Mouse (Mus musculus) retina, postnatal 1 day (tissue): ENCODE measurements around the gene Ctxn1.
"Not testable (repeated sequence)": the region's sequence is repeated elsewhere in the genome, so short reads cannot be mapped to it uniquely, and the experiment has no call there.

Experiments
- DNase-seq: peaks from one replicate; pipeline ENCODE4 v3.0.0-alpha.2; 2012

The Ctxn1 gene

DNA sequence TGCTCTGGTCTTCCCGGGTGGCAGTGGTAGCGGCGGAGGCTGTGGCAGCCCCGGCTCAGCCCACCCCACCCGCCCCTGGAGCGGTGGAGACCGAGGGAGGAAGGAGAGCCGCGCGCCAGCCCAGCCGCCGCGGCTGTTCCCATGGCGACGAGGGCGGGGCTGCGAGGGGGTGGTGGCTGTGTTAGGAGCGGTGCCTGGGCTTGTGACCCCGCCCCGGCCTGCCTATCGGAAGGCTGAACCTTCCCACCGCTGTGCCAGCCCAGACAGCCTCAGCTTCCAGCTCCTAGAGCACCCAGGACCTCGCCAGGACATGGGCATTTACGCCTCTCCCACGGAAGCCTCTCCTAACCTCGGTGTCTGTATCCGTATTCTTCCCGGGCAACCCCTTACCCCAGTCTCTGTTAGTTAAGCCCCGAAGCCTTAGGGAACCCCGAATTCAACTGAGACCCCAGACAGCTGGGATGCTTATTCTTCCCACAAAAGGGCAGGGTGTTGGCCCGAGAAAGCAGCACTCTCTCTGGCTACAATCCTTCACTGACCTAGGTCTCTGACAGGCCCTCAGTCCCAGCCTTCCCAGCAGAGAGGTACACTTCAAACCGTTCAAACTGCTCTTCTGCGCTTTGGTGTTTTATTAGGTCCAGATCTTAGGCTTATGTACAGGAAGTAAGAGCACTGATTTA, at the start of gene Ctxn1:
Ctxn1 (minus strand) TSS at position 150 of the 680 bp plus-strand sequence.
- DNase-seq = peak; percentile 96

DNA sequence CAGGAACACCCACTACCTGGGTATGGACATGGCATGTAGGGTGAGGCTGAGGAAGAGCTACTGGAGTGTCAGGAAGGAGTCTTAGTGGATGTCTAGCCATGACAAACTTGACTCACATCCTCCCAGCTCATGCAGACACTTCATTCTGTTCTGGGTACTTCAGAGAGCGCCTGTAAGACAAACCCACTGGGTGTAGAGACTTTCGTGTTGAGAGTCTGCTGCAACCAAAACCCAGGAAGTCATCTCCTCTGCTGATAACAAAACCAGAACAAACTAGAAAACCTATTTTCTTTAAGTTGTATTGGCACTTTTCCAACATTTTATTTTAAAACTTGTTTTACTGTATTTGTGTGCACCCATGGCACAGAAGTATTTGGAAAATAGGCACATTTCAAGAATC, 46.8 kb upstream of the Ctxn1 start:
- no peak for DNase-seq

- DNase-seq = no peak
Observed at GRCm38 (mm10) chr8:4304124-4304547, 45.1 kb upstream of the Ctxn1 start.

- DNase-seq = no peak
Observed at GRCm38 (mm10) chr8:4297822-4298221, 38.7 kb upstream of the Ctxn1 start.

GRCm38 (mm10) chr8:4292738-4293137, 33.7 kb upstream of the Ctxn1 start:
- no peak for DNase-seq

GRCm38 (mm10) chr8:4276111-4276465, 17.0 kb upstream of the Ctxn1 start:
- no peak for DNase-seq

DNA sequence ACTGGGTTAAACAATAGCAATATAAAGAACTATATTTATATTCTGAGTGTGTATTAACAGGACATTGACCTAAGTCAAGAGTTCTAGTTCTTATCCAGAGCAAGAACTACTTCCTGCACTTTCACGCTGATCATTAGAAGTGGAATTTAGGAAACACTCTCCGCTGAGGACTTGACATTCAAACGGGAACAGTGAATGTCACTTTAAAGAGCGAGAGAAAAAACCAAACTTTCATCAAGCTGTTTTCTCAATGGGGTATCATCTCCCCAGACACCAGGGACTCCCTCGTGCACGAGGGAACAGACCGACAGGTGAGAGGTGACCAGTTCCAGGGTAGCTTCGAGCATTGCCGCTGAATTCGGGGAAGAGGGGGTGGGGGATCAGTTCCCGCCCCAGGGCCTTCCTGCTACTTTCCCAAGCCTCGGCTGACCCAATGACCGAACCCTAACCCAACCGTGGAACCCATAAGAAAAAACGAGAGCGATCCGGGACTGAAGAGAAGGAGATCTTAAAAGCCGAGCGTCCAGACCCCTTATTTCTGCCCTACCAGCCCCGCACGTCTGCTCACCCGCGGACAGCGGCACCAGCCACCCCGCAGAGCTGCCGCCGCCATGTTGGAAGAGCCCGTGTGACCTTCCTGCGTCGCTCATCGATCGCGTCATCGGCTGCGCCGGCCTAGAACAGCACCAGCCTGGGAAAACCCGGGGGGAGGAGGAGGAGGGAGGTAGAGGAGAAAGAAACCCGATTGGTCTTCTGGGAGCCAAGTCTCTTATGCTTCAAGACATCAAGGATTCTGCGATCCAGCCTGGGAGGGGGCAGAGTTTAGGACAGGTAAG, 16.4 kb upstream of the Ctxn1 start, which contains the start of gene Timm44:
Timm44 (minus strand) TSS at position 639 of the 836 bp plus-strand sequence.
- DNase-seq = peak; percentile 98

GRCm38 (mm10) chr8:4269609-4270008, 10.5 kb upstream of the Ctxn1 start:
- DNase-seq = no peak

DNA sequence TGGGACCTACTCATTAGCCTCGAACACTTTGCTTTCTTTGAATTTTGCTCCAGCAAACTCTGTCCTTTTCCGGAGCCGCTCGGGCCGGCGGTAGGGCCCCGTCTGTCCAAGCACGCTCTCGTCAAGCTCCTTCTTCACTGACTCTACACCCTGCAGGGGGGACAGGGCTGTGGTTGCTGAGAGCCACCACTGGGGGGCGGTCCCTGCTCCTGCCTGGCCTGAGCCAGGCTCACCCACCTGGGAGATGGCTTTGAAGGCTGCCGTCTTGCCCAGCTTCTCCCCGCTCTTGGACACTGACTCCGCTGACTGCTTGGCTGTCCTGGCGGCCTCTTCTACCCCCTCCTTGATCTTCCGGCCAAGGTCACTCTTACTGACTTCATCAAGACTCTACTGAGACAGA, 8.6 kb upstream of the Ctxn1 start:
- DNase-seq = peak; percentile 30

- no peak for DNase-seq
Observed at GRCm38 (mm10) chr8:4265160-4265914, 6.3 kb upstream of the Ctxn1 start.

- no peak for DNase-seq
Observed at GRCm38 (mm10) chr8:4263105-4263791, 4.2 kb upstream of the Ctxn1 start.

DNA sequence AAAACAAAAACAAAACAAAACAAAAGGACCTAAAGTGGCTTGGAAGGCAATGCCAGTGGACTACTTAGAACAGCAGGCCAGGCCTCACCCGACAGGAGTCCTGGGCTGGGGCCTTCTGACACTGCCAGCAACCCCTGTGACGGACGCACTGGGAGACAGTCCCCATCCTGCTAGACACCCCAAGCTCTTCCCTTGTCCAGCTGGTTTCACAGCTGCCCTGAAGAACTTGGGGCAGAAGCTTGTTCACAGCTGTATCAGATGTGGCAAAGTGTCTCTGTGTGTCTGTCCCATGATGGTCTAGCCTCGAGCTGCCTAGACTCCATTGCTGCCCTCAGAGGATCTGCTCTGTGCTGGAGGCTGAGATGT, 714 bp upstream of the Ctxn1 start:
- no peak for DNase-seq

GRCm38 (mm10) chr8:4258678-4259077, 396 bp downstream of the Ctxn1 start:
- no peak for DNase-seq

DNA sequence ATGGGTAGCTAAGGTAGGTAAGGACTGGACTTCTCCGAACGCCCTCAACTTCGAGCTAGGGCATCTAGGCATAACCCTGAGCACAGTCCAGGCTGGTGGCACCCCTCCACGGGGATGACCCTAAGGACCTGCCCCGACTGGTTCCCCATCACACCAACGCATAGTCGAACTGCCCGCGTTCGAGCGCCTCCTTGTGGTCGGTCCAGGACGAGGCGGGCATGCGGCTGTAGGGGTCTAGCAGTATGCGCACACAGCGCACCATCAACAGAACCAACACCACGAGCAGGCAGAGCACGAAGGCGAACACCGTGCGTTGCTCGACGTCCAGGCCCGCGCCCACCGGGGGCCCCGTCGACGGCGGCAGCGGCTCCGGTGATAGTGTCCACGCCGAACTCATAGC, 841 bp downstream of the Ctxn1 start:
- DNase-seq = peak; percentile 86

DNA sequence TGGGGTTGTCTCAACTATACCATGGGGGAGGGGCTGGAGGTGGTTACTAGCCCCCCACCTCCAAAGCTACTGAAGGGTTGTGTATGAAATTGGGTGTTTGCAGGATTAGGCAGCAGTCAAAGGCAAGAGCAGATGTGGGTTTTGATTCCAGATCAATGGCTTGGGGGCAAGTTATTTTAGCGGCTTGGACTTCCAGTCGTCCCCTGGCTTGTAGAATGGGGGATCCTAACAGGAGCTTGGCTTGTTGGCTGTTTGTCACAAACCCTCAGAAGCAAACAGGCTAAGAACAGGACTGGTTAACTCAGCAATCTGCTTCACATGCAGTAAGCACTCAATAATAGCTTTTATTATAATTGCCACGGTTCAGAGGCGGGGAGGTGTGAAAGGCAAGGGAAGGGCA, 1.7 kb downstream of the Ctxn1 start:
- no peak for DNase-seq

DNA sequence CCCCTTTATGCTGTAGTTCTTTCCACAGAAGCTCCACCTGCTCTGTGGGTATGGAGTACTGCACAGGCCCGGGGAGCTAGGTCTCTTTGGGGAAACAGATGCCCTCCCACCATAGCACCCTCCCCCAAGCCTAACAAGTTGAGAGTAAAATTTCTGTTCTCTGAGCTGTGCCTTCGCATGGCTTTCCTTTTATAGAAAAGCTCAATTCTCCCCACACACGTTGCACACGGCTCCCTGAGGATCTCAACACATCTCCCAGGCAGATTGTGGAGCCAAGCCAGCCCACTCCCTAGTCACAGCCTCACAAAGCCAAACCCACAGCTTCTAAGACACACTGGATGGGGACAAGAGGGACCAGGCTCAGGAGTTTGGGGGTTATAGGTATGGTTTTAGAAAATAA, 2.2 kb downstream of the Ctxn1 start:
- no peak for DNase-seq

- not testable (repeated sequence) for DNase-seq
Observed at GRCm38 (mm10) chr8:4255471-4255870, 3.6 kb downstream of the Ctxn1 start.

- peak; percentile 63 for DNase-seq
Observed at GRCm38 (mm10) chr8:4254001-4254400, 5.1 kb downstream of the Ctxn1 start.

DNA sequence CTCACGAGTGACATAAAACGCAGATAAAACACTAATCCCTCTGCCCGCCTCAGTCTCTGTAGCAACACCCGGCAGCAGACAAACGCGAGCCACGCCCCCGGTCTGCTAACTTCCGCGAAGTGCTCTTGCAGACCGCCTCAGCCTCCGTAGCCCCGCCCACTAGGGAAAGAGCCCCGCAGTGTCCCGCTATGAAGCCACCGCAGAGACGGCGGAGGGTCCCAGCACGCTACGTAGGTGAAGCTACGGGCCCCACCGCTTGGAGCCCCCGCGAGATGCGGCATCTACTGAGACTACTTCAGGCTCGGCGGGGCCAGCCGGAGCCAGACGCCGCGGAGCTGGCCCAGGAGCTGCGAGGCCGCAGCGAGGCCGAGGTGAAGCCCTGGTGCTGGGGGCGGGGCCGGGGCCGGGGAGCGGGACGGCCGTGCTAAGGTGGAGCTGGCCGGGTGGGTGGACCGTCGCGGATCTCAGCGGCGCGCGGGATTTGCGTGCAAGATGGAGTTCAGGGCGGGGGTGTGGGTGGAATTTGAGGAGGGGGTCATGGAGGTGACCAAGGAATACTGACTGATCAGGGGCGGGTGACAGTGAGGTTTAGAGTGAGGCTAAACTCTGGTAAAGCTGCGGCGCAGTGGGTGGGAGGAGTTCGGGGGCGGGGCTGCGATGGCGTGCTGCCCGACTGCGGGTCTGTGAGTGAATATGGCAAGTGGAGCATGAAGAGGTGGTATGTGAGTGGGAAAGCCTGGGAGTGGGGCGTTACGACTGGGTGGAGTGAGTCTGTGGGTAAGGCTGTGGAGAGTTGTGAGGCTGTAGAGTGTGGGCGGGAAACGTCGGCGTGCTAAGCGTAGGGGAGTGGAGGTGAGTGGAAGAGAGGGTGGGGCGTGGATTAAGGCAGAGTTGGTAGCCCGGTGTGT, 5.9 kb downstream of the Ctxn1 start, which contains the start of gene Snapc2:
Snapc2 (plus strand) TSS at position 147 of the 908 bp plus-strand sequence.
- peak; percentile 98 for DNase-seq

DNA sequence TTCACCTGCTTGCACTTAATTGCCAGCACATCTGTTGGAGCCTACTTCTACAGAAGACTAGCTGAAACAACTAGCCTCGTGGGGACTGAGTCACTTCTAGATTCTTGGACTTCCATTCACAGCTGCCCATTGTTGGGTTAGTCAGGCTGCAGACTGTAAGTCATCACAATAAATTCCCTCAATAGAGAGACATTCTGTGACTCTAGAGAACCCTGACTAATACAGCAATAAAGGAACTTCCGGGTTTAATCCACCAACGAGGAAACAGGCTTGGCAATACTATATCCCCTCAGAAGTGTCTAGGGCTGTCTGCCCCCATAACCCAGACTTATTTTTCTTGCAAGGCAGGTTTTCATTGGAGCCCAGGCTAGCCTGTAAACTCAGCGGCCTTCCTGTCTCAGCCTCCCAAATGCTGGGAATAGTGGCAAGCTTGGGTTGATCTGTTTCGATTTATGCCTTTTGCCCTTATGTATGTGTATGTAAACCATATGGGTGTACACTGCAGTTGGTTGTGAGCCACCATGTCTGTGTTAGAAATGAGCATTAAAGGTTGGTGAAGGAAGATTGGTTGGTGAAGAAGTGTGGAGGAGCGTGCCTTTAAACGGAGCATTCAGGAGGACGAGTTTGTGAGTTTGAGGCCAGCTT, 6.8 kb downstream of the Ctxn1 start:
- DNase-seq = no peak

- peak; percentile 87 for DNase-seq
Observed at GRCm38 (mm10) chr8:4250306-4250970, 8.6 kb downstream of the Ctxn1 start.
